Mouse (Mus musculus) adrenal gland (tissue): Measurements from ENCODE around the gene Gm2115.

Source experiments
- intact Hi-C: fragments of 180-260 bp; cut with DNase I; formaldehyde crosslinking; loops from one replicate; pipeline ENCODE4 v1.15.1; 2025

Gm2115 gene

GRCm38 (mm10) chr7:84585086-84585485, 56.3 kb downstream of the Gm2115 start:
- intact Hi-C loops, result no loop called here

DNA sequence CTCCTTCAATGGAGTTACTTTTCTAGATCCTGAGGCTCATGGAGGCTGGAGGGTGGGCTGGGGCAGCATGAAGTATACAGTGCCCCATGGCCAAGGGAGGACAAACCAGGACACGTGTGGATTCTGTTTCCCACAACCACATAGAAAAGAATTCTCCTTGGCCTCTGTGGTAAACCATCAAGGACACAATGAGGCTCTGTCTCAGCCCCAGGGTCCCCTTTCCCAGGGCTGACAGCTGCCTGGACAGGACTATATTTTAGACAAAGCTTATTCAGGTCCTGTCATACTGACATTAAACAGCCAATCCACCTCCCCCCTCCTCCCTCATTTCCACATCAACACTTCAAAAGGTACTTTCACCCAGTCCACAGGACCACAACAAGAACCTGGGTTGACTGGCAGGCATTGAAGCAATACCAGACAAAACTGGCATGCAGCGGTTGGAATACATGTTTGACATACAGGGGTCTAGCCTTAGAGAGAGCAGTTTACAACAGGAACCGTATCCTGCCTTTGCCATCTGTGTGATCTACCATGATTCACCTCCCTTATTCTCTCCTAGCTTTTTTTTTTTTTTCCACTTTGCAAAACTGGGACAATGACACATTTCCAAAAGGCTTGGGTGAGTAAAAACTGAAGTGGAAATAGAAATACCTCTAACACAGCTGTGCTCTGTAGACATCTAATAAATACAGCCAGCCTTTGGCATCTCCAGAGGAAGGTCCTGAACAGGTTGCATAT, 57.8 kb downstream of the Gm2115 start:
- intact Hi-C loops, result no loop called here

DNA sequence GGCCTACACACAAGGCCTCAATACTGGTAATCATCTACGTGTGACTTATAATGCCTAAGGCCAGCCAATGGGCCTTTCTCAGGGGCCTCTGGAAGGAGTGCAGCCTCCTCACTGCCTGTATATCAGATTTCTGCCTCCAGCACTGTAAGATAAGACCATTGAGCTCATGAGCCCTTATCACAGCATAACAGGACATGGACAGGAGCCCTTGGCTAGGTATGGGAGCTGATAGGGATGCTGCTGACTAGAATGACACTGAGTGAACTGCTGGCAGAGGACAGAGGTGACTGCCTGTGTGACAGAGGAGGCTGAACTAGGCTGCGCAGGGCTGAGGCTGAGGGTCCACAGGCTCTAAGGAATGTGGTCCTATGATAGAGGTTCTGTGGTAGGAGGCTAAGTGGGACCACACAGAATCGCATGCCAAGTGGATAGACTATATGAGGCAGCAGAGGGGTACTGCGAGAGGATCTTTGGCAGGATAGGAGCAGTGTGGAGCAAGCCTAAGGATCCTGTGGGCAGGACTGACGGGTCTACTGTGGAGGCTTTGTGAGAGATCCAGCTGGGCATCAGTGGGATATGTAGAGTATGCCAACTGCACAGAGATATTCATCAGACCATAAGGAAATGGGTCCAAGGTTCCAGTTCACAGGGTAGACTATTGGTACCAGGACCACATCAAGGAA, 58.5 kb downstream of the Gm2115 start:
- intact Hi-C loops, result no loop called here

DNA sequence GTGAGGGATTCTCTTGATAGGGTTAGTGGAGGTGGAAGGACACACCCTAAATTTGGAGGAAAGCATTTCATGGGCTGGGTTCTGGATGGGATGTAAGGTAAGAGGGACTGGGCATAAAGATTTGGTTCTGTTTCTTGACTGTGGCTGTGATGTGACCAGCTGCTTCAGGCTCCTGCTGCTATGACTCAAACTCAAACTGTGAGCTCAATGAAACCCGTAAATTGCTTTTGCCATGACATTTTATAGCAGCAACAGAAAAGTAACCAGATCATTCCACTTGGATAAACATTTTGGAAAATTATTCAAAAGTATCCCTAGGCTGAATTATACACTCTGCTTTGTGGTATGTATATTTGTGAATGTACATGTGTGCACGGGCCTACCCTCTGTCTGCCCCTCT, 61.9 kb downstream of the Gm2115 start:
- intact Hi-C loops, result loop anchor here (5.0 kb wide), 2 partner anchors 152 to 192 kb away; no protein-coding TSS in a partner anchor

GRCm38 (mm10) chr7:84591347-84591746, 62.6 kb downstream of the Gm2115 start:
- intact Hi-C loops, result loop anchor here (5.0 kb wide), 2 partner anchors 151 to 191 kb away; no protein-coding TSS in a partner anchor

DNA sequence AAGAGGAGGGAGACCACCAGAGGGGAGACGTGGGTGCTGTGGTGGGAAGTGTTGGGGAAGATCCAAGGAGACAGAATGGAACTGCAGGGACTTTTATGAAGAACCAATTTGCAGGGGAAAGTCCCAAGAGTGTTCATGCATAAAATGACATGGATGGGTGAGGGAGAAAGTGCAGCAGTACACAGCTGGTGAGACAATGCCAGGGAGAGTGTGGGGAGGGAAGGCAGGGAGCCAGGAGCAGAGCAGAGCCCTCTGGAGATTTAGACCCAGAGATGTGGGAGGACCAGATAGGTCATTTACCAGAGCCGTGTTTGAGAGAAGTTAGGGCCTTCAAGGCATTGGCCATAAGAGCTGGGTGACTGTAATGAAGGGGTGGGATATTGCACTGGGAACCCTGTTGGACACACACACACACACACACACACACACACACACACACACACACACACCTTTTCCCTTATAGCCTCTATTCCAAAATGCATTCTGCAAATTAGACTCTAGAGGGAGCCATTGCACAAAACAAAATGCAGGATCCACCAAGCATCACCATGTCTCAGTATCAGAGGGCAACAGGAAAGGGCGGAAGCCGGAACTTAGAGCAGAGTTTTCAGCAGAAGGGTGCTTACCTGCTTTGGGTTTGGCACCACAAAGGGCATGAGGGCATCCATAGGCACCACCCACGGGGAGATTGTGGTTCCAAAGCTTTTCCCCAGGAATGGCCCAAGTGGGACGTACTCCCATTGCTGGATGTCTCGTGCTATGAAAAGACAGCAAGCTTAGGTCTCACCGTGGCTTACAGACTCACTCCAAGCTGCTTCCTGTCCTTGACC, 65.5 kb downstream of the Gm2115 start:
- intact Hi-C loops, result loop anchor here (5.0 kb wide), 2 partner anchors 148 to 188 kb away; no protein-coding TSS in a partner anchor

GRCm38 (mm10) chr7:84594917-84595303, 66.2 kb downstream of the Gm2115 start:
- intact Hi-C loops, result loop anchor here (5.0 kb wide), 2 partner anchors 147 to 187 kb away; no protein-coding TSS in a partner anchor

- intact Hi-C loops, result no loop called here
Measured at GRCm38 (mm10) chr7:84596002-84596401, 67.2 kb downstream of the Gm2115 start.

DNA sequence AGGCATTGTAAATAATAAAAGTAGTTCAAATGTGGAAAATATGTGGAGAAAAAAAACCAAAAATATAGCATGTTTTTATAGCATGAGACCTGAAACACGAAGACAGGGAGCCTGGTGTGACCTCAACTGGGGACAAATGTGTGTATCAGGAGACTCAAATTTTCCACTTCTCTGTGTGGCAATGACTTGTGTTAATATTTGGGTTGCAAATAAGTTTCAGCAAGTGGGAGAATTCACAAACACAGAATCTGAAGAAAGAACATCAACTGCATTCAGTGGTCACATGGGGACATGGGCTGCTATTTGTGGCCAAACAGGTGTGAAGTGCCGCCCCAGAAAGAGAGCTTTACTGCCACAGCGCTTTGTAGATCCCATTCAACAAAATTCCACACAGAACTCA, 67.9 kb downstream of the Gm2115 start:
- intact Hi-C loops, result no loop called here

DNA sequence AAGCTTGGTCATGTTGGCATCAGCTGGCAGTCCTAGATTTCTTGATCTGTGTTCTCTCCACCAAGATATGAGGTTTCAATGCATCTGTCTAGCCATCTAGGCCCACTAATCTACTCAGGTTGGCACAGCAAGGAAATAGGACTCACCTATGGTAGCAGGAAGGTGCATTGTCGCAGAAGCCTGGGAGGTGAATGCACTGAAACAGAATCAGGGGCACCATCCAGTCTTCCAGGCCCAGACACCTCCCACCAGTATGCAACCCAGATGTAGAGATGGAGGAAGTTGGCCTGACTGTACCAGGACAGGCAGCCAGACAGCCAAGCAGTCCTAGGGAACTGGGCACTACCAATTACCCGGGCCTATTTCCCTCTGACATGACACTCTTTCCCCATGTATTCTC, 71.9 kb downstream of the Gm2115 start:
- intact Hi-C loops, result no loop called here

DNA sequence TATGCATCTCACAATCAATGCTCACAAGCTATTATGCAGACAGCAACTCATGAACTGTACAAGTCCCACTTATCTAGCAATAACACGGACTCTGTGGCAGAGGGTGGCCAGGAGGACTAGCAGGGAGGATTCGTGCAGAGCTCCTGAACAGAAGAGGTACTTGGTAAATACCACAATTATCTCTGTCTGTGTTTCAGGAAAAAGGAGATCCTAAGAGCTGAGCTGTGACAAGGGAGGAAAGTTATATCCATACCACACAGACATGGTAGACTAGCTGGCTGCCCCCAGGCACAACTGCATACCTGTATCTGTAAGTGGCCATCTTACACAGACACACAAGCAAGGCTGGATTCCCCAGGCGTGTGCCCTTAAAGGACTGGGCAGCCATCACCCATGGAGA, 72.6 kb downstream of the Gm2115 start:
- intact Hi-C loops, result no loop called here

- intact Hi-C loops, result no loop called here
Measured at GRCm38 (mm10) chr7:84604501-84604900, 75.7 kb downstream of the Gm2115 start.

- intact Hi-C loops, result loop anchor here (5.0 kb wide), 2 partner anchors 72 to 87 kb away; no protein-coding TSS in a partner anchor
Measured at GRCm38 (mm10) chr7:84605033-84605687, 76.4 kb downstream of the Gm2115 start.

- intact Hi-C loops, result loop anchor here (5.0 kb wide), 2 partner anchors 72 to 87 kb away; no protein-coding TSS in a partner anchor
Measured at GRCm38 (mm10) chr7:84605704-84606292, 77.0 kb downstream of the Gm2115 start.

DNA sequence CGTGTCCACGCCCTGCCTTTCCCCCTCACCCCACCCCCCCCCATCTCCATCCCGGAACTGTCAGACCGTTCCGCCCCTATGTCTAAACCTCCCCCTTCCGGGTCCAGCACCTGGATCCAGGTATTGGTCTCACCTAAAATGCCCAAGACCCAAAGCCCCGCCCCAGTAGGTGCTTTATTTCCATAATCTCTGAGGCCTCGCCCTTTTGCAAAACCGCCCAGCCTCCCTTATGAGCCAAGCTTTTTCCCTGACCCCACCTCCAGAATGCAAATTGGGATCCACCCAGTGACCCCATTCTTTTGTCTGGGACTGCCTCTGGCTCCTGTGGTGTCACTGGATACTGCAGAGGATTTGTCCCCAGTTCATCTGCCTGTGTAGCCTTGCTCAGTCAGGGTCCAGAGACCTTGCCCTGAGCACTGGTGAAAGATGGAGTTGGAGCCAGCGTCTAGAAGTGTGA, 77.6 kb downstream of the Gm2115 start, which contains the start of gene Fah:
Fah (minus strand) TSS at position 430 of the 457 bp plus-strand sequence.
- intact Hi-C loops, result loop anchor here (5.0 kb wide), 2 partner anchors 71 to 86 kb away; no protein-coding TSS in a partner anchor

GRCm38 (mm10) chr7:84611609-84612008, 82.9 kb downstream of the Gm2115 start:
- intact Hi-C loops, result no loop called here

- intact Hi-C loops, result no loop called here
Measured at GRCm38 (mm10) chr7:84612445-84612844, 83.7 kb downstream of the Gm2115 start.

DNA sequence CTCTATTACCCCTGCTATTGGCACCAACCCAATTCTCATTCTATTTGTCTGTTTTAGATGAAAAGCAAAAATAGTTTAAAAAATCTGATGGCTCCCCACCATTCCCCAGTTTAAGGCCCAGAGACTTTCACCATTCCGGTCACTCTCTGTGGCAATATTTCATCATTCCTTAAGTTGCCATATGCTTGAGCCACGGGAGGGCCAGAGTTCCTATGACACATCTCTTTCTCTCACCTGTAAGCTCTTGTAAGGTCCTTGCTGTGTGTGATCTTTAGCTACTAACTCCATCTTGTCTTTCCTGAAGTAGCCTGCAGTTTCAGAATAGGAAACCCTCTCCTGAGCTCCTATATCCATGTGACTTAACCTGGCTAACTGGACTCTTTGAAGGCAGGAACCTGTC, 90.2 kb downstream of the Gm2115 start:
- intact Hi-C loops, result no loop called here

DNA sequence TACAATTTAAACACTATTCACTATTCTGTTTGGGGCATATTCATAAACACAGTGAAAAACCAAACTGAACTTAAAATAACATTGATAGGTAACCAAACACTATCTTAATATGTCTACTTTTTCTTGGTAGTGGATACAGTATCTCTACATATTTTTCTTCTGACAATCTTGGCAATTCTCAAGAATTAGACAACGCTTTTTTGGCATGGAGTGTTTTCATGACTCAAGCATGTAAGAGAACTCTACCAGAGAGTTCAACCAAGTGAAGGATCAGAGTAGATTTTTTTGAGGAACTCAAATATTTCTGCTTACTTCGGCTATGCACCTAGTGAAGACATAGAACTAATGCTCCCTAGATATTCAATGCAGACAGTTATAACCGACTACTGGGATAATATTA, 92.2 kb downstream of the Gm2115 start:
- intact Hi-C loops, result no loop called here

DNA sequence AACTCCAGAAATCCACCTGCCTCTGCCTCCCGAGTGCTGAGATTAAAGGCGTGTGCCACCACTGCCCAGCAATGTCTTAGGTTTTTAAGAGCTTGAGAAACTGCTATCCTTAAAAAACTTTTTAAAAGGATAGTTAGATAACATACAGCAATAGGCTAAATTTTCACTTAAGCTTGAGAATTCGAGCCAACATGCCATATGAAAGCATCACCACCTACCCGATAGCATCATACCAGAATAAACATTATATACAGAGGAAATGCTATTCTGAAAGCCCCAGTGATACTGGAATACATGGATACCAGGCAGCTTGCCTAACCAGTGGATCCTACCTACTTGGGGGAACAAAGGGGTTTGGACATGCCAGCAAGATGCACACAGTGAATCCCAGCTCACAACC, 95.0 kb downstream of the Gm2115 start:
- intact Hi-C loops, result no loop called here
